Mouse (Mus musculus): ENCODE measurements around the gene Cpsf2.

GRCm38 (mm10) chr12:101976651-101977403, 1.0 kb downstream of the Cpsf2 start:
- TF ChIP-seq CTCF (conservative IDR thresholded peaks at IDR 0.05; ENCODE audit: low read length) (no peak), NANOG (IDR thresholded peaks at IDR 0.05; ENCODE audit: borderline replicate concordance, low read length) (no peak), POU5F1 (IDR thresholded peaks at IDR 0.05; ENCODE audit: borderline replicate concordance, low read length) (no peak)

All from E14TG2a.4 (cell line).